ENCODE assay signal across 9 mouse cellular contexts in the genomic region with DNA sequence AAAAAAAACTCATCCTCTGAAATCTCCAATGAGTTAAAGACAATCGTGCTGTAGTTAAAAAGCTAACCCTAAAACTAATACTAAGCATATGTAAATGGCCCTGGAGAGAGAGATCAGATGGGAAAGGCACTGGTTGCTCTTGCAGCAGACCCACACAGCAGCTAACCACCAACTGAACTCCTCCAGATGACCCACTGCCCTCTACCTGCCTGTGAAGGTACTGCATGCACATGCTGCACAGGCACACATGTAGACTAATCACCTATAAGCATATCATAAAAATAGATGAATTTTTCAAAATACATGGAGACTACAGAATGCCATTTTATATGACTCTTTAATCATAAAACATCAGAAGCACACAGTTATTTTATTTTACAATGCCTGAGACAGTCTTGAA. TPM values are rescaled to one million over a fixed set of nuclear protein-coding genes. Genes with fewer than 3 reads are reported as not detected.
DNase-seq lines count a peak whose midpoint lies in the region; TF ChIP-seq lines count a peak whose summit lies in the region.
"Had no signal": no experiment of that assay in that cellular context is flagged by ENCODE, and none has a peak within 500 bp of the region (broad histone marks: within the 10 kb centered on the region; RNA-seq: fewer than 3 reads in every experiment).

No protein-coding gene starts in this region.

- WGBS in bone marrow, adult 2 months = 91% methylated on average over 1 of the region's 1 CpGs

- TF ChIP-seq CTCF in left cerebral cortex, adult 2 months (IDR thresholded peaks at IDR 0.05) = peak; percentile 42
- TF ChIP-seq CTCF in ES-Bruce4 (IDR thresholded peaks at IDR 0.05; ENCODE audit: low read depth, low read length) = peak; percentile 28
- TF ChIP-seq CTCF in bone marrow, adult 2 months (IDR thresholded peaks at IDR 0.05; ENCODE audit: control insufficient read depth, insufficient read depth, low read length) = peak; percentile 38; the same call in 1 of the 2 replicates

- no peaks in the 10 kb centered on the region for H3K36me3 ChIP-seq in ES-Bruce4 (ENCODE audit: control insufficient read depth, insufficient read depth, low read length, poor library complexity, severe bottlenecking)

- H3K4me1 ChIP-seq in ES-Bruce4 (ENCODE audit: control insufficient read depth, insufficient read depth, low read length) = no peaks in the 10 kb centered on the region
- H3K4me1 ChIP-seq in bone marrow, adult 2 months (ENCODE audit: control insufficient read depth, insufficient read depth, low read length) = no peaks in the 10 kb centered on the region; the same call in 1 of the 2 replicates

- H3K9ac ChIP-seq in ES-Bruce4 (ENCODE audit: low read depth, poor library complexity, severe bottlenecking) = no peak overlapping the region

- H3K9me3 ChIP-seq in ES-Bruce4 (replicated peaks; ENCODE audit: control insufficient read depth, insufficient read depth, low read length, poor library complexity, severe bottlenecking) = no peaks in the 10 kb centered on the region

- no peak overlapping the region for H3K27ac ChIP-seq in left cerebral cortex, adult 2 months
- H3K27ac ChIP-seq in ES-Bruce4 (ENCODE audit: insufficient read depth, low read length) = no peak overlapping the region
- H3K27ac ChIP-seq in bone marrow, adult 2 months (ENCODE audit: control insufficient read depth, insufficient read depth, low read depth, low read length, poor library complexity) = no peak overlapping the region
- H3K27ac ChIP-seq: hindbrain, embryonic 10.5 days had no signal

- DNase-seq in left cerebral cortex, adult 2 months (ENCODE audit: extremely low spot score in 1 of 2, low spot score in 2 of 2) = no peak
- no peak for DNase-seq in left cerebral cortex, postnatal 25 days (ENCODE audit: low spot score in 2 of 2)
- DNase-seq in natural killer cell, adult 2 months (ENCODE audit: low spot score in 2 of 2) = peak; percentile 24 to 31
- DNase-seq in adrenal gland, postnatal 14 days = no peak
- DNase-seq in adrenal gland, postnatal 4 days (ENCODE audit: low spot score in 2 of 2) = no peak
- DNase-seq in ovary, adult 18-20 months (ENCODE audit: low spot score) = no peak

- no peaks in the 10 kb centered on the region for H3K27me3 ChIP-seq in ES-Bruce4 (ENCODE audit: control insufficient read depth, insufficient read depth, low read length, poor library complexity, severe bottlenecking)

- no peak for TF ChIP-seq POLR2A in ES-Bruce4 (IDR thresholded peaks at IDR 0.05; ENCODE audit: insufficient read depth, low read length)
- TF ChIP-seq POLR2A in bone marrow, adult 2 months (IDR thresholded peaks at IDR 0.05; ENCODE audit: borderline replicate concordance, control insufficient read depth, low read depth, low read length) = no peak

- TF ChIP-seq EP300 in ES-Bruce4 (IDR thresholded peaks at IDR 0.05; ENCODE audit: insufficient read depth, low read depth, low read length) = no peak

- intact Hi-C loops in left cerebral cortex, adult 2 months (cut with DNase I) = no loop called here
- intact Hi-C loops in left cerebral cortex, postnatal 25 days (cut with DNase I) = no loop called here

- H3K4me3 ChIP-seq in left cerebral cortex, adult 2 months = no peak overlapping the region
- H3K4me3 ChIP-seq in ES-Bruce4 (ENCODE audit: low read depth, low read length) = no peak overlapping the region
- no peak overlapping the region for H3K4me3 ChIP-seq in bone marrow, adult 2 months (replicated peaks; ENCODE audit: control insufficient read depth, low read depth, low read length)
- H3K4me3 ChIP-seq: hindbrain, embryonic 10.5 days had no signal

RNA-seq across cellular contexts. Expression of a gene that starts 14.8 kb away (rescaled TPM):
- total RNA-seq in left cerebral cortex, adult 2 months (2021) = 10 to 100 TPM; 70.4 to 84.7 TPM
- total RNA-seq in left cerebral cortex, postnatal 25 days (2021) = 10 to 100 TPM; 76.5 to 78.3 TPM
- 6.4 and 7.8 TPM in 2 replicates for polyA plus RNA-seq in ES-Bruce4 (2011; ENCODE audit: insufficient read depth, insufficient read length, low read depth, missing spikeins)
- polyA plus RNA-seq in bone marrow, adult 2 months (2011; ENCODE audit: insufficient read depth, insufficient read length, low replicate concordance, missing spikeins) = 17.1 and 25.1 TPM in 2 replicates
- total RNA-seq in adrenal gland, postnatal 14 days (2021) = 16.3 and 18.0 TPM in 2 replicates
- total RNA-seq in adrenal gland, postnatal 4 days (2021) = 10 to 100 TPM; 18.6 to 22.4 TPM

Comparison
In these comparisons a context has a peak if more than half of its experiments do, and no peak if none do; other contexts are left out.
1. DNase-seq: peak in natural killer cell, adult 2 months (2 of 2); none in left cerebral cortex, adult 2 months (0 of 2), left cerebral cortex, postnatal 25 days (0 of 2), adrenal gland, postnatal 14 days (single experiment), adrenal gland, postnatal 4 days (0 of 2) and ovary, adult 18-20 months (single experiment).
2. Peak in every context shown above with its lines, with median percentiles within 50 percentile points of each other: CTCF ChIP-seq.